Mouse (Mus musculus) midbrain, postnatal 0 days (tissue): ENCODE measurements around the gene Snupn. TPM values are rescaled to one million over a fixed set of nuclear protein-coding genes. Genes with fewer than 3 reads are reported as not detected.
A peak's percentile ranks its signal among the peaks of the same experiment; 100 is the strongest.

Experiments
- ATAC-seq: fragments of 200-750 bp; cut with Nextera tagmentation; 2 replicates; pipeline ENCODE4 v1.8.0; 2017; ENCODE audit warnings: moderate number of reproducible peaks, mild to moderate bottlenecking, moderate TSS enrichment, moderate library complexity; ENCODE audit not compliant: low FRiP score
- DNase-seq: peaks from one replicate; pipeline ENCODE4 v3.0.0-alpha.2; 2015; ENCODE audit warnings: low spot score
- H3K27ac ChIP-seq: fragments of 300-500 bp; sonication (generic); 2 replicates; pipeline ENCODE4 v1.5.1; 2014; ENCODE audit warnings: low read depth, mild to moderate bottlenecking, low read length, mixed read lengths
- H3K27me3 ChIP-seq: fragments of 300-500 bp; sonication (generic); 2 replicates; pipeline ENCODE4 v1.6.1; 2014; ENCODE audit warnings: low read length, control low read depth, mixed read lengths; ENCODE audit not compliant: insufficient read depth
- H3K36me3 ChIP-seq: fragments of 300-500 bp; sonication (generic); 2 replicates; pipeline ENCODE4 v1.6.1; 2014; ENCODE audit warnings: low read length, control low read depth, mixed read lengths; ENCODE audit not compliant: insufficient read depth
- H3K4me1 ChIP-seq: fragments of 300-500 bp; sonication (generic); 2 replicates; pipeline ENCODE4 v1.6.1; 2014; ENCODE audit warnings: mild to moderate bottlenecking, control low read depth, antibody characterized with exemption, low read length, mixed read lengths; ENCODE audit not compliant: insufficient read depth
- H3K4me2 ChIP-seq: fragments of 300-500 bp; sonication (generic); 2 replicates; pipeline ENCODE4 v1.6.1; 2014; ENCODE audit warnings: low read depth, mild to moderate bottlenecking, low read length, mixed read lengths; ENCODE audit not compliant: poor library complexity, severe bottlenecking
- H3K4me3 ChIP-seq: fragments of 300-500 bp; sonication (generic); 2 replicates; pipeline ENCODE4 v1.5.1; 2014; ENCODE audit warnings: low read depth, mild to moderate bottlenecking, low read length, moderate library complexity
- H3K9ac ChIP-seq: fragments of 300-500 bp; sonication (generic); replicated peaks from 2 replicates; pipeline ENCODE4 v1.6.1; 2014; ENCODE audit warnings: mild to moderate bottlenecking, low read length, moderate library complexity, mixed read lengths; ENCODE audit not compliant: poor library complexity, severe bottlenecking
- H3K9me3 ChIP-seq: fragments of 300-500 bp; sonication (generic); 2 replicates; pipeline ENCODE4 v1.6.1; 2016; ENCODE audit warnings: low read length, control low read depth
- CTCF ChIP-seq: IDR thresholded peaks from 2 replicates; pipeline ENCODE4 v1.5.1; 2016; ENCODE audit warnings: antibody characterized with exemption, mild to moderate bottlenecking
- WGBS: fragments of 180-500 bp; shearing (Covaris S2); extraction: QIAGEN DNeasy Blood & Tissue Kit; methylation state at CpG from one replicate; pipeline ENCODE4 v1.1.7; 2014; 5-methylcytosine and 5-hydroxymethylcytosine counted together
- polyA plus RNA-seq: library from polyadenylated mRNA; unstranded; fragments of >200 nt; fragmentation: Nextera tagmentation; extraction: Ambion mirVana; gene quantifications from 2 replicates; pipeline ENCODE4 v1.2.1, GENCODE M21; 2015
- total RNA-seq: library from RNA; depleted of rRNA; stranded (reverse); fragments of >200 nt; gene quantifications from 2 replicates; pipeline ENCODE4 v1.2.3, GENCODE M21; 2014

The Snupn gene
- total and polyA plus RNA-seq, 2 experiments from 2014 or later = 12.7 to 20.5 TPM

DNA sequence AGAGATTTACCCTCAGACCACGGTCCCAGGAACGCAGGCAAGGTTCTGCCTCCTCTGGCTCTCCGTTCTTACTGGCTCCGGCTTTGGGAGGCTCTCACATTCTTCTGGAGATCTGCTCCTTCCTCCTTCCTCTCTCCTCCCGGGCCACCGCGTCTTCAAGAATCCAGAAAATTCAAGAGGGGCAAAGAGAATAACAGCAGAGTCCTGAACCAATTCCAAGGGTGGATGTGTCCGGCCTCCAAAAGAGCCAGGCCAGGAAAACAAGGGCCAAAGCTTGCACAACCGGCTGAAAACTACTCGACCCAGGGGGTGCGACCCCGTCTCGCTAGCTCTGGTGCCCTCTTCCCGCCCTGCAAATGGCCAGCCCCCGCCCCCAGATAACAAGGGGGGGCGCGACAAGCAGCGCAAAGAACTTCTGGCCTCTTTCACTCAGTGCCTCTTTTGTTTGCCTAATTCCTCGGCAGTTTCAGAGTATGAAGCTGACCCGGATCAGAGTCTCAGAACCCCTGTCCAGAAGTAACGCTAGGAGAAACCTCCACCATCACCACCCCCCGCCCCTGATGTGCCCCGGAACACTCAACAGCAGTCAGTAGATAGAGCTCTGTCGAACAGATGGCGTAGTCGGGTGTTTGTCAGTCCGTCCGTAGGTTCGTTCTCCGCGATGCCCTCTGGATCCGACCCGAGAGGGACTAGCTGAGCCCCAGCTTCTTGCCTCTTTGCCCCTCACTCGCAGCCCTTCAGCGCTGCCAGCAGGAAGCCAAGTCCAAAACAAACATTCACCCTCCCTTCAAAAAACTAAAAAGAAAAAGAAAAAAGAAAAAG lies 23.3 kb upstream of the Snupn start:
- peak overlapping the region; percentile 51 for H3K9ac ChIP-seq
- peak overlapping the region; percentile 62; the same call in 1 of the 2 replicates for H3K27ac ChIP-seq
- TF ChIP-seq CTCF = no peak
- H3K4me1 ChIP-seq = peaks cover 3% of the 10 kb centered on the region; the same call in 1 of the 2 replicates
- DNase-seq = no peak
- no peaks in the 10 kb centered on the region for H3K36me3 ChIP-seq
- WGBS = 2% methylated on average over 35 of the region's 35 CpGs
- no peaks in the 10 kb centered on the region for H3K9me3 ChIP-seq
- ATAC-seq = peak; percentile 18; the same call in 1 of the 2 replicates
- H3K27me3 ChIP-seq = peaks cover 16% of the 10 kb centered on the region; the same call in 1 of the 2 replicates
- H3K4me3 ChIP-seq = peak overlapping the region; percentile 55
- peak overlapping the region; percentile 98 for H3K4me2 ChIP-seq

GRCm38 (mm10) chr9:56928041-56928811 lies 22.5 kb upstream of the Snupn start, which contains the start of gene Snx33:
Snx33 (minus strand) TSS chr9:56928371.
- under 1% methylated on average over 45 of the region's 50 CpGs for WGBS
- Histone ChIP-seq H3K4me3 (peak within 1 kb of the TSS; percentile 55), H3K27ac (peak within 1 kb of the TSS; percentile 62; the same call in 1 of the 2 replicates), H3K27me3 (peaks cover 16% of the 10 kb centered on the region; the same call in 1 of the 2 replicates), H3K4me2 (peak within 1 kb of the TSS; percentile 98), H3K36me3 (no peaks in the 10 kb centered on the region), H3K4me1 (peaks cover 3% of the 10 kb centered on the region; the same call in 1 of the 2 replicates), H3K9ac (peak within 1 kb of the TSS; percentile 51), H3K9me3 (no peaks in the 10 kb centered on the region)
- DNase-seq = peak; percentile 88
- peak; percentile 57; the same call in 1 of the 2 replicates for ATAC-seq
- TF ChIP-seq CTCF = peak; percentile 72

DNA sequence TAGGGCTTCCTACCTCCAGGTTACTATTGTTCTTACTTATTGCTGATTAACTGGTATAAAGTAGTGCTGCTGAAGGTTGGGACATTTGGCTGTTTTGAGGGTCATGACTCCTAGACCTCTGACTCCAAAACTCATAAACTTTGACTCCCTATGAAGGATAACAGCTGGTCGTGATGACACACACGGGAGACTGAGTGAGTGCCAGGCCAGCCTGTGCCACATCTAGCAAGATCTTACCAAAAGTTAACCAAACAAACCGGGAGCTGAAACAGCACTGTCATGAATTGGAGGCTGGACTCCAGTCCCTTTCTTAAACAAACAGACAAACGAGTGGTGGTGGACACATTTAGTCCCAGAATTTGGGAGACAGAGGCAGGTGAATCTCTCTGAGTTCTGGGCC lies 21.2 kb upstream of the Snupn start:
- H3K4me3 ChIP-seq = no peak overlapping the region
- H3K36me3 ChIP-seq = no peaks in the 10 kb centered on the region
- no peak overlapping the region for H3K9ac ChIP-seq
- peaks cover 16% of the 10 kb centered on the region; the same call in 1 of the 2 replicates for H3K27me3 ChIP-seq
- TF ChIP-seq CTCF = no peak
- H3K4me2 ChIP-seq = no peak overlapping the region
- H3K27ac ChIP-seq = no peak overlapping the region
- 78% methylated on average over 4 of the region's 4 CpGs for WGBS
- no peaks in the 10 kb centered on the region for H3K9me3 ChIP-seq
- ATAC-seq (no peak), DNase-seq (no peak)
- H3K4me1 ChIP-seq = 0 out of 2 replicates have a peak, but pooled peaks cover 3% of the 10 kb centered on the region

- no peak overlapping the region for H3K27ac ChIP-seq
- ATAC-seq (no peak), DNase-seq (no peak)
- peaks cover 16% of the 10 kb centered on the region; the same call in 1 of the 2 replicates for H3K27me3 ChIP-seq
- H3K4me3 ChIP-seq = no peak overlapping the region
- no peaks in the 10 kb centered on the region for H3K9me3 ChIP-seq
- 84% methylated on average over 1 of the region's 1 CpGs for WGBS
- no peak overlapping the region for H3K9ac ChIP-seq
- TF ChIP-seq CTCF = no peak
- 0 out of 2 replicates have a peak, but pooled peaks cover 3% of the 10 kb centered on the region for H3K4me1 ChIP-seq
- no peak overlapping the region for H3K4me2 ChIP-seq
- no peaks in the 10 kb centered on the region for H3K36me3 ChIP-seq
Observed at GRCm38 (mm10) chr9:56930556-56930955, 20.1 kb upstream of the Snupn start.

- DNase-seq = no peak
- Histone ChIP-seq H3K36me3 (no peaks in the 10 kb centered on the region), H3K9ac (no peak overlapping the region), H3K27me3 (no peaks in the 10 kb centered on the region), H3K4me3 (peak overlapping the region; percentile 60), H3K9me3 (no peaks in the 10 kb centered on the region), H3K27ac (no peak overlapping the region), H3K4me1 (0 out of 2 replicates have a peak, but pooled peaks cover 3% of the 10 kb centered on the region), H3K4me2 (peak overlapping the region; percentile 83)
- TF ChIP-seq CTCF = no peak
- WGBS = 19% methylated on average over 6 of the region's 6 CpGs
- ATAC-seq = no peak
Observed at GRCm38 (mm10) chr9:56936861-56937222, 13.8 kb upstream of the Snupn start.
